Mouse (Mus musculus): ENCODE measurements around the gene Gatd1.

- TF ChIP-seq POLR2A (IDR thresholded peaks at IDR 0.05; ENCODE audit: low read depth, low read length) = no peak
- TF ChIP-seq CTCF (IDR thresholded peaks at IDR 0.05; ENCODE audit: extremely low read depth, insufficient read length, insufficient replicate concordance, low read depth, low read length) = no peak
Observed at GRCm38 (mm10) chr7:141431434-141432185, 17.7 kb upstream of the Gatd1 start.
